Mouse (Mus musculus): ENCODE data around the gene Scube1.

- TF ChIP-seq CTCF (conservative IDR thresholded peaks at IDR 0.05; ENCODE audit: insufficient read depth, insufficient read length, low read depth, low read length) (no peak), POLR2A (IDR thresholded peaks at IDR 0.05; ENCODE audit: low read depth, low read length) (no peak)
These were observed 45.1 kb downstream of the Scube1 start for GRCm38 (mm10) chr15:83679729-83680128.

Measured in kidney, adult 2 months (tissue).